Mouse (Mus musculus) erythroblast, embryonic 14.5 days (primary cell): Measurements from ENCODE around the gene Sptbn1.

Experiments
- GATA1 ChIP-seq: IDR thresholded peaks from 2 replicates; pipeline ENCODE4 v1.6.1; 2012; ENCODE audit warnings: low read length, inconsistent platforms, mixed read lengths
- TAL1 ChIP-seq: IDR thresholded peaks from 3 replicates; pipeline ENCODE4 v1.6.1; 2012; ENCODE audit warnings: low read length, inconsistent platforms, mixed read lengths

- TF ChIP-seq GATA1: no peak
- no peak for TF ChIP-seq TAL1
Observed at GRCm38 (mm10) chr11:30265666-30266065, 2.3 kb downstream of the Sptbn1 start.
